Mouse (Mus musculus): Measurements from ENCODE around the gene Rtl3. TPM values are rescaled to one million over a fixed set of nuclear protein-coding genes. Genes with fewer than 3 reads are reported as not detected.
A peak's percentile ranks its signal among the peaks of the same experiment; 100 is the strongest.

The Rtl3 gene
- not detected for polyA plus RNA-seq (2017; shearing (Covaris generic))

- no peak for ATAC-seq
Measured at GRCm38 (mm10) chrX:106840409-106840808, at the start of gene Rtl3. TSS of gene Rtl3 (minus strand) at chrX:106840644.

DNA sequence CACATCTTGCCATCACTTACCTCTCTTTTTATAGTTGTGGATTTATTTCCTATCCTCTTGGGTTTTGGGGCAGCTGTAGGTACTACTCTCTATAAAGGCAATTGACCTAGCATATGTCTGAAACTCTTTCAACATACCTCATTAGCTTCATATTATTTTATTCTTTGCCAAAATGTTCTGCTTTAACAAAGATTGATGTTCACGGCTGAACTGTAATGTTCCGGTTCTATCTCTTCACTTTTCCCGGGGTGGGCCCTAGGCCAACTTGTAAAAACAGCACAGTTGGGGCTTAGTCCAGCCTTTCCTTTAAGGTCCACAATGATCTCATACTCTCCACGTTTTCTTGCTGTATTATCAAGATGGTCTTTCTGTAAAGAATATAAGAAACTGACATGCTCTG, 31.9 kb upstream of the Rtl3 start:
- no peak for ATAC-seq

- ATAC-seq, result no peak
Measured at GRCm38 (mm10) chrX:106871894-106872293, 31.4 kb upstream of the Rtl3 start.

- no peak for ATAC-seq
Measured at GRCm38 (mm10) chrX:106871426-106871825, 31.0 kb upstream of the Rtl3 start.

DNA sequence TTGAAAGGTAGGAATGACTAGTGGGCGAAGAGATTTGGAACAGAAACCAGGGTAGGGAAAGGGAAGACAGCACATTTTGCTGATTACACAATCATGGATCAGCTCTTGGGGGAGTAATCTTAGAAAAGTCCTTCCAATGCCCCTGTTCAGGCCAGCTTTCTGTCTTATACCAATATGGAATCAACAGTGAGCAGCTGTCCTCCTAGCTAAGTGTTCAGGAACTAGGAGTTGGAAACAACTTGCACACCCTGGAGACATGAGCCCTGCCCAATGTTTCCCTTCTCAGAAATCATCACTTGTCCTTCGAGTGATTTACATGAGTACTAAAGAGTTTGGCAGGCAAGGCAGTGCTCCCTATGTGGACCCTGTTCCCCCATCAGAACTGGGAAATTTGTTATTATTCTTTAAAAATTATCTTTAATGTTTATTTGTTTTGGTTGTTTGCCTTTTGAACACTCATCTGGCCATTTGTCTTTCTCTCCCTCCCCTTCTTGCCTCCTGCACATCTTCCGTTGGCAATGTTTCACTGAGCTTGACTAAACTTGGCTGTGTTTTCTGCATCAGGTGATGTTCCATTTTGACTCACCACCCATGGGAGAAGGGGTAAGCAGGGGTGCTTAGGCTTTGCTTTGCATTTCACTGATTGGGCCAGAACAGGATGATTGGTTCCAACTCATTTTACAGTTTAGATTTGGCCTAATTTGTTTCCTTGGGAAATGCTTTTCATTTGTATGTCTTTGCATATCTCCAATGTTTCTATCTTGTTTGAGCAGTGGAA, 13.3 kb upstream of the Rtl3 start:
- no peak for ATAC-seq

GRCm38 (mm10) chrX:106839591-106839990, 853 bp downstream of the Rtl3 start:
- no peak for ATAC-seq

DNA sequence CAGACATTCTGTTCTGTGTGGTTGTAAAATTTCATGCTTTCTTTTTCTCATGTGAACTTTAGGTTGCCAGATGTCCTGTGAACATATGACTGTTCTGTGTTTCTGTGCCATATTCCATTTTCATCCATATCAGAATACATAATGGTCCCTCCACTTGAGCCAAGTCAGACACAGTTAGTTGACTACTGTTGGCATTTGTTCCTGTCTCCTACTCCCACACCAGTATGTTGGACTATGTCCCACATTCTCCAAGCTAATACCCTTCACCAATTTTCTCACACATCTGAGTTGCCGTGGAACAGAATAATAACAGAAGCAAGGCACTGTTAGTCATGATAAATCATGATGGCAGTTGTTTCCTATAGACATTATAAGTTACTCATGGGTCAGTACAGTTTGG, 9.9 kb downstream of the Rtl3 start:
- no peak for ATAC-seq

GRCm38 (mm10) chrX:106809560-106810226, 30.8 kb downstream of the Rtl3 start:
- no peak for ATAC-seq

DNA sequence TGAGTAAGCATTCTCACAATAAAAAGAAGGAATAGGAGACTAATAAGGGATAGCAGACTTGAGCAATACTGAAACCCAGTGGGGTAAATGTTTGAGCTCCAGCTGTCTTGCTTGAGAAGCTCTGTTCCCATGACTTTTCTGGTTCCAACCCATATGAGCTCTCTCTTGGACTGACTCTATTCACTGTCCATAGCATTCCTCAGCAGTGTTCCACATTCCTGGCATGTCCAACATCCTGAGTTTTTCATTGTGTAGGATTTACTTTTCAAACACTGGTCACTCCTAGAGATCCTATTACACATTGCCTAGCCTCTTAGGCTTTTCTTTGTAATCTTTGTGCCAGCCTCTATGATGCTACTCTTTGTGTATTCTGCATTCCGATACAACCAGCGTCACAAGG, 36.1 kb downstream of the Rtl3 start:
- ATAC-seq, result no peak

DNA sequence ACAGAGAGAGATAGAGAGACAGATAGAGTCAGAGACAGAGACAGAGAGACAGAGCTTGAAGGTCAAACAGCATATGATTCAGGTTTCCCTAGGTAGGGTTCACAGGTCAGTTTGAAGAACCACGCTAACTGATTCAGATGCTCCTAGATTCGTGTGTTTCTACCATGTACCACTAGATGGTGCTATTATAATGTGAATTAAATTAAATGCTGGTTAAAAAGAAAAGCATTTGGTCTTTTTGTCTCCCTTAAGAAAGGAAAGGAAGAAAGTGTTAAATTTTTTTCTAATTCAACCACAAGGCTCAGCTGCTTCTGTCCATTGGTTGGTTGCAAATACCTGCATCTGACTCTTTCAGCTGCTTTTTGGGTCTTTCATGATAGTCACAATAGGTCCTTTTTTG, 45.8 kb downstream of the Rtl3 start:
- peak; percentile 46 for ATAC-seq

Other genes starting within 250 kb of the Rtl3 start
- 1 to 10 TPM; 4.3 to 6.5 TPM for gene Cysltr1, start 237.0 kb downstream of the Rtl3 start, polyA plus RNA-seq (2017; shearing (Covaris generic))
- under 1 TPM in 1 of 2 experiments, not detected in 1; 0.17 TPM for gene Lpar4, start 80.0 kb upstream of the Rtl3 start, polyA plus RNA-seq (2017; shearing (Covaris generic))
- gene P2ry10, start 247.8 kb upstream of the Rtl3 start, polyA plus RNA-seq (2017; shearing (Covaris generic)), result 10 to 100 TPM; 88.5 to 93.9 TPM